Mouse (Mus musculus) cerebellum, postnatal 14 days (tissue): ENCODE data around the gene Lgals12.

Experiments used
- DNase-seq, 2 experiments: peaks; one replicate each; pipeline ENCODE4 v3.0.0; 2021; ENCODE audit warnings: mixed read lengths in 2 of 2

The Lgals12 gene

DNA sequence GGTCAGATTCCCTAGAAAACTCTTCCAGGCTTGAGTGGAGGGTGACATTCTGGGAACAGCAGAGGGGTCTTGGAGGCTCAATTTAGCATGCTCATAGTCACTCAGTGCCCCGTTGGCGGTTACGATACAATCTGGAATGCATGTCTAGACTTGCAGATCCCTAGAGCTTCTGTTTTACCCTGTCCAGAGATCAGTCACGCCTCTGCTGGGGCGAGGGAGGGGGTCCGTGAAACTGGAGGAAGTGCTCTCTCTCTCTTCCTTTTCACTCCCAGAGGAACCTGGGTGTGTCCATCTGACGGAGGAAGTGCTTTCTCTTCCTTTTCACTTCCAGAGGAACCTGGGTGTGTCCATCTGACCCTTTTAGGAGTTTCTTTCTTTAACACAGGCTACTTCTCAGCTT is 23.9 kb downstream of the Lgals12 start:
- no peak for DNase-seq

DNA sequence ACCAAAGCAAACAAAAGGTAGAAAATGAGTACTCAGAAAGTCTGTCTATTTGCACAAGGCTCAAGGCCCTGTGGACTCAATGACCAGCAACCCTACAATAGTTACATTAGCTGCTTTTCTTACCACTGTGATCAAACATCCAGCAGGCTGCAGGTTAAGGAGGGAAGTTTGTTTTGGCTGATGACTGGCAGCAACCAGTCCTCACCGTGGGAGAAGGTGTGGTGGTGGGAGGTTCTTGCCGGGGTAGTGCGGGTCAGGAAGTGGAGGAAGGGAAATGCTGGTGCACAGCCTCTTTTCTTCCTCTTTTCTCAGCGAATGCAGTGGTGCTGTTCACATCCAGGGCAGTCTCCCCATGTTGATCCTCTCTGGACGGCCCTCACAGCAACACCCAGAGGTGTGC is 26.0 kb downstream of the Lgals12 start:
- DNase-seq, result no peak

DNA sequence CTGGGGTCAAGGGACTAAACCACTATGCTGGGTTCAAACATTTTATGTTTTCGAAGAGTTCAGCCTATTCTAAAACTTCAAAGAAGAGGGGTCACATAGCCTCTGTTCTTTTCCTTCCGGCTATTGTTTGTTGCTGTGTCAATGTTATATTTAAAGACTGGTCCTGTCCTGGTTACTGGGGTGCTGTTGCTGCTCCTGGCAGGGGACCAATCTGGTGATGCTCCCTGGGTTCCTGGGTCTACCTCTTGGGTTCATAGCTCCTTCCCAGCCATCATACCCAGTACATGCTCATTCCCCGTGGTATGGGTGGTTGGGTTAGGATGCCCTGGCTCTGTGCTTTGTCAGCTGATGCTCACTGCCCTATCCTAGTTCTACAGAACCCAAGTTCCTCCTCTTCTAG is 29.3 kb downstream of the Lgals12 start:
- DNase-seq, result no peak

DNA sequence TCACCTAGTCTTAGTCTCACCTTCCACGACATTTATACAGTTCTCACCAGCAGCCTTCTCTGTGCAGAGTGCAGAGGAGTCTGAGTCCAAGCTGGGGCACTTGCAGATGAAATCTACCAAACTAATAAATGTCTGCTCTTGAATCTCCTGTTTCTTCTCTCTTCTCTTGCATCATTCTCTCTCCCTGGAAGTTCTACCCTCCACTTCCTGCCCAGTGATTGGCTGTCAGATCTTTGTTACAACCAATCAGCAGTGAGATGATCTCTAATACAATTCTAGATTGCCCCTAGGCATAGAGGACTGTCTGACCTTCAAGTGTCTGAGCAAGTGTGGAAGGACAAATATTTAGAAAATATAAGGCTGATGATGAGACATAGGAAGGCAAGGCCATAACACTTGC is 30.8 kb downstream of the Lgals12 start:
- DNase-seq, result no peak

DNA sequence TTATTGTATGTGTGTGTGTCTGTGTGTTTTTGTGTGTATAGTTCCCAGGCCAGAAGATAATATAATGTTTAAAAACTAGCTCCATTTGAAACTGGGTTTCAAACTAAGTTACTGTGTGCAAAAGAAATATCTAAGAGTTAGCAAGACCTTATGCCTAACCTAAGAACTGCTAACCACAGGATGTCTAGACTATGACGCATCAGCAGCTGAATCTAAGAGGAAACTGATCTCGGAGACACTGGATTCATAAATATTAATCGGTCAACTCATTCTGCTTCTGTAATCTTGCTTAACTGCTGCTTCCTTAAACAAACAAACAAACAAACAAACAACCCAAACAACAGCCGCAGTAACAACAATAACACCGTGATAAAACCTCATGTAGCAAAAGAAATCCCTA is 37.3 kb downstream of the Lgals12 start:
- no peak for DNase-seq

DNA sequence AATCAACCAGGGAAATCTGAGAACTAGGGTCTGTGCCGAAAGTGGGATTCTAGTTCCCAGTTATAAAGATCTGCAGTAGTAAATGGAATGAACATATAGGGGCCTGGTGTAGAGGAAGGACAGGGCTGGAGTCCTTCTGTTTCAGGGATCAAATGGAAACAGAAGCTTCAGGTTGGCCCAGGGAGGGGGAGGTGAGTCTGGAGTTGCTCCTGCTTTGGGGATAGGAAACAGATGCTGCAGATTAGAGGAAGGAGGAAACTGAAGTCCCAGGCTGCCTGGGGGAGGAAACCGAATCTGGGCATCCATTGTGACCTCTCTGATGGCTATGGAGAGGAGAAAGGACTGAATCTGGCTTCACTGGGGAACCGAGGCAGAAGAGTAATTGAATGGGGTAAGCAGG is 38.6 kb downstream of the Lgals12 start:
- DNase-seq, result no peak

DNA sequence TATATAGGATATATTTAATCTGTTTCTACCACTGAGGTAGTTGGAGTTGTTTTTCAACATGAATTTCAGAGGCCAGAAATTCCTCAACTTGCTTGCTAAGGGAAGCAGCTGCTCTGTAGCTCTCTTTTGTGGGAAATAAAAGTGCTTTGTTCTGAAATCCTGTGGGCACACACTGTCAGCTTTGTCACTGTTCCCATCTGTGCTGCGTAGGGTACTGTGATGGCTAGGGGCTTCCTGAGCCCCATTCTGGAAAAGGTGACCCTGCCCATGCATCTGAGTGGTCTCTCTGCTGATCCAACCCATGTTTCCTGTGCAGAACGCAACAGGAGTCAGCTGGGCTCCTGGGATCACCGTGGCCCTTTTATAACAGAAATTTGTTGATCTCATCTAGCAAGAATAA is 40.2 kb downstream of the Lgals12 start:
- no peak for DNase-seq

DNA sequence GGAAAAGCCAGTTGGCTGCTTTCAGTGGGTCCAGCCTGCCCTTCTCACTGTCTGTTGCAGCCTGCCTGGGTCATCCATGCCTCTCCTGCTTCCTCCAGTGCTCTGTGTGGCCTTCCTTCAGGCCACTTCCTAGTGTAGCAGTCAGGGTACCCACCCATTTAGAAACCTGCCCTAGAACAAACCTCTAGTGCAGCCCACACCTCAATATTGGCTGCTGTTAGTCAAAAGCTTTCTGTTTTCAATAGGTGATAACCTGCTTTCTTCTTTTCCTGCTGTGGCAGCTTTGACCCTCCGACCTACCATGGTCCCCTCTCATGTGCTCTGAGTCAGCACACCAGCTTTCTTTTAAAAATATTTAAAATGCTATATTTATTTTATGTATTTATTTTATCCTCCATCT is 42.5 kb downstream of the Lgals12 start:
- DNase-seq, result no peak

DNA sequence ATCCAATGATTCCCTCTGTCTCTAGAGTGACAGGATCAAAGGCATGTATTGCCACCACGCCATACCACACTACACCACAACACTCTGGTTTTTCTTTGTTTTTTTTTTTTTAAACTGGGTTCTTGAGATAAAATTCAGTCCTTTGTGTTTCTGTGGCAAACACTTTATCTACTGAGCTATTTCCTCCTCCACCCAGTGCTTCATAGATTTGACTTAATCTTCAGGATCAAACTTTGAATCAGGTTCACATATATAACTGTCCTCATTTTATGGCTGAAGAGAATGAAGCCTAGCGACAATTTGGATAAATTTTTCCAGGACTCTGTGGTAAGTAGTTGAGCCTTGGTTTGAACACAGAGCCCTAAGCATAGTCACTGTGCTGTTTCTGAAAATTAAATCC is 43.3 kb downstream of the Lgals12 start:
- no peak for DNase-seq

DNA sequence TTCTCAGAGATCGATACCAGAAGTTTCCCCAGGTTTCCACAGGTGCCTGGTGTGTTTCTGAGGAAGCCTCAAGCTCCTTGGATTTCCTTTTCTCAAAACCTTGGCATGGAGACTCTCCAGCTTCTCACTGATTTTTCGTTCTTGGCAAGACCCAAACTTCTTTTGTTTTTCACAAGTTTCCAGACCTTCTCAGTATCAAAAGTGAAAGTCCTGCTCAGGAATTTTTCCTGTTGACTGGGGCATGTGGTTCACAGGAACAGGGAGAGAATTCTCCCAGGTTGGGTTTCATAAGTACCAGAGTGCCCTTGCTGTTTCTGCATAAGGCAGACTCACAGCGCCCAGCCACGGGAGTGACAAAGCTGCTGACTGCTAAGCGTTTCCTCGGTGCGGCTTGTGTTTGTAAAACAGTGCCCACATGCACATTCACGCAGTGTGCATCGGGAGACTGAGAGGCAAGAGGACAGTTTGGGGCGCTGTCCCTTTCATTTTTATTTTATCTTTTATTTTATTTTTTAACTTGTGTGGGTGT is 44.3 kb downstream of the Lgals12 start:
- DNase-seq, result no peak

DNA sequence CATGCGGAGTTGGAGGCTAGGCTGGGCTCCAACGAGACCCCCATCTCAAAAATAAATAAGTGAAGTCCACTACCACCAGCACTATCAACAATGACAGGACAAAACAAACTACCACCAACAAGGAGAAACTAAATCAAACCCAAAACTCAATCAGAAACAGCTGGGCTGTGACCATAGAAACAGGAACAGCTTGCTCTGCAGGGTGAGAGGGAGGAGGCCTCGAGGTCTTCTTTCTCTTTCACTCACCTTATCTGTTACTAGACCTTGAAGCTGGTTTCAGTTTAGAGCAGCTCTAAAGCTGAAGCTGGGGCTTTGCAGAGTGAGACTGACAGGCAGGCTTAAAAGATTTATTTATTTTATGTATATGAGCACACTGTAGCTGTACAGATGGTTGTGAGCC is 45.5 kb downstream of the Lgals12 start:
- DNase-seq, result no peak

DNA sequence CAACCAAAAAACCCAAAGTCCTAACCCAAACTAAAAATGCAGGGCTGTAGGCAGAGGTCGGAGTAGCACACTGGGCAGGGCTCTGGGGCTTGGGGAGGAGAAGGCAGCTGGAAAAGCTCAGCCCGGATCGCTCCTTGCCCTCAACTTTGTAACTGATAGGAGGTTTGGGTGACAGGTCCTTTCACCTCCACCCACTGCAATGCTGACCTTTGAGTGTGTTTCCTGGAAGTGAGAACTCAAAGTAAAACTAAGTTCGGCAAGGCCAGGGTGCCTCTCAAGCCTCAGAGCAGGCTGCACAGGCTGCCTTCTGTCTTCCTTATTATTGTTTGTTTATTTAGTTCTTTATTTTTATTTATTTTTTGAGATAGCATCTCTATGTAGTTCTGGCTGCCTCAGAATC is 47.0 kb downstream of the Lgals12 start:
- no peak for DNase-seq

DNA sequence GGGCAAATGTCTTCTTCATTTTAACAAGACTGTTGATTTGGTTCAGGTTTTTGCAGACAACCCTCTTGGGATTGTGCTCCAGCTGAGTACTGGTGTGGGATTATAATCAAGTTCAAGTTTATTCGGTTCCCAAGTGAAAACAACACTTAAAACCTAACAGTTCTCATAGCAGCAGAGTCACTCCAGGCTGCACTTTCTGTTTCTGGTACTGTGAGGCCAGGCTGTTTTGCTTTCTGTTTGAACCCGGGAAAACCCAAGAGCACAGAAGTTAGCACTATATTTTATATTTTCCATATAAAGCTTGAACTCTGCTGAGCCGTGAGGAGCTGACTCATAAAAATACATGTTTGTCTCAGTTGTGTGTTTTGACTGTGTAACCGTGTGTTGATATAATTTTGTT is 48.3 kb downstream of the Lgals12 start:
- no peak for DNase-seq

DNA sequence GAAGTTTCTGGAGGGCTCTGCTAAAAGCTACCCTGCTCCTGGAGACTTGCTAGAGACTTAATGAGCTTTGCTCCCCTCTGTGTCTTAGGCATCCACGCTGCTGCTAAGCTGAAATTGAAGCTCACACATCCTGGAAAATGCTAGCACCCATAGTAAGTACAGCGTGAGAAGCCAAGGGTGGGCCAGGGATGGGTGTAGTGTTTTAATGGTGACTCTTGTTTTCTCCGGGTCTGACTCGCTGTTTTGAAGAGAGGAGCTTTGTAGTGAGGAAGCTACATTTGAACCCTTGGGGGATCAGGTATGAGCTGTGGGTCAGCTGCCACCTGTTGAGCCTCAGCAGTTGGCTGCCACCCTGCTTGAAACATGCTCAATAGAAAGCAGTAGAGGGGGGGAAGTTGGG is 49.1 kb downstream of the Lgals12 start:
- DNase-seq, result no peak

DNA sequence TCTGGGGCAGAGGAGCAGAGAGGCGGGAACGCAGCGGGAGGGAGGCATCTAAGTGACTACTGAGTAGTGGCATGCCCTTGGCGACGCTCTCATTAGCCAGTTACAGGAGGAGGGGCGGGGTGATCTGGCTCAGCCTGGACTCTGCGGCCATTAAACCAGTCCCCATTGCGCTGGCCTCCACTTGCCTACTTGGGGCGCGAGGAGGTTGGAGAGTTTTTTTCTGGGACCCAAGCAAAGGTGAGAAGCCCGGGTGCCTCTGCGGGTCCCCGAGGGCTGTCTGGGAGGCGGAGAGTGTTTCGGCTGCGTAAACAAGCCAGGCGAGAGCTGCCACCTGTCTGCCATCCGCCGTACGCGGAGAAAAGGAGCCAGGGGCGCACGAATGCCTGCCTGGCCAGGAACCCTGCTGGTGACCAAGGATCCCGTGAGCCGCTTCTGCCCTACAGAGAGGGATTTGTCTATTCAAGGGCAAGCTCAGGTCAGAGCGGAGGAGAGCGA is 49.6 kb downstream of the Lgals12 start, which contains the start of gene Pla2g16:
Gene Pla2g16, plus strand, starts transcription at position 132 of the 495 bp plus-strand sequence.
- peak; percentile 34 to 52 for DNase-seq

DNA sequence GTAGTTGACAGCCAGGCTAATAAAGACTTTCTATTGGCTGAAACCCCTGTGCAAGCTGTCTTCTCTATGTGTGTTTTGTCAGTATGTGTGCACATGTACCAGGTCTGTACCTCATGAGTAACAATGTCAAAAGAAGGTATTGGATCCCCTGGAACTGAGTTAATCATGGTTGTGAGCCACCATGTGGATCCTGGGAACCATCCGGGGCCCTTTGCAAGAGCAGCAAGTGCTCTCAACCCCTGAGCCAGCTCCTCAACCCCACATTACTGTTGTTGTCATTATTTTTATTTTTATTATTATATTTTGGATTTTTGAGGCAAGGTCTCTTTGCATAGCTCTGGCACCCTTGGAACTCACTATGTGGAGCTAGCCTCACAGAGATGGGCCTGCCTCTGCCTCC is 50.4 kb downstream of the Lgals12 start:
- DNase-seq, result no peak

DNA sequence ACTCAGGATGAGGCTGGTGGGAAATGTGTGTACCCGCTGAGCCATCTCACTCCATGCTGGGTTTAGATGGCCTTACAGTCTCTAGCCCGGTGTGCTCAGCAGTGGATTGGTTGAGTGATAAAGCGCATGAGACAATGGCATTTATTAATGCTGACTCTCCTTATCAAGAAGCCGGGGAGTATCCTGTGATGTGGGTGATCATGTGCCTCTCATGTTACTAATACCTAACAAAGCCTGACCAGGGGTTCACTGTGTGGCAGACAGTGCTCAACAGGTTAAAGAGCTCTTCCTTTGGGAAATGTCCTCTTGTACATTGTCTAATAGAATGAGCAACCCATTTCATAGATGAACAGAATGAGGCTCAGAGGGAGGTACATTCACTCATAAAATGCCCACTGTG is 52.1 kb downstream of the Lgals12 start:
- DNase-seq, result no peak

DNA sequence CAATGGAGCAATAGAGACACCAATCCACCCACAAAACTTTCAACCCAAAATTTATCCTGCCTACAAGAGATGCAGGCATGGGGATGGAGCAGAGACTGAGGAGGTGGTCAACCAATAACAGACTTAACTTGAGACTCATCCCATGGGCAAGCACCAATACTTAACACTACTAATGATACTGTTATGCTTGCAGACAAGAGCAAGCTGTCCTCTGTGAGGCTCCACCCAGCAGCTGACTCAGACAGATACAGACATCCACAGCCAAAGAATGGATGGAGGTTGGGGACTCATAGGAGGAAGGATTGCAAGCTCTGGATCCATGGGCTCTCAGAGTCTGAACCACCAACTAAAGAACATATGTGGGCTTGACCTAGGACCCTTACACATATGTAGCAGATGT is 53.6 kb downstream of the Lgals12 start:
- DNase-seq, result no peak

DNA sequence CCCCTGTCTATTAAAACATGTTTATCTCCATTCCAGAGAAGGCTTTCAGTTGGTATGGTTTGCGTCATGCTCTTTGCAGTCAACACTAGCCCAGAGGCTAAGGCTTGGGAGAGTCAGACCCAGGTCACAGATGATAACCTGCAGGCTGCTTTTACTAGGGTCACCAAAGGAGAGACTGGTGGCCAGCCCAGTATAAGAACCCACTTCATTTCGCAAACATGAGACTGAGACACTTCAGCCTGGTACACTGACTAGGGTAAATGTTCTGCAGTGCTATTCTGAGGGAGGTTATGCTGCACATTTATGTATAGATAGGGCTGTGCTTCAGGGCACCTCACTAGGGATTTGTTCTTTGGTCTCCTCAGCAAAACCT is 54.7 kb downstream of the Lgals12 start:
- no peak for DNase-seq

DNA sequence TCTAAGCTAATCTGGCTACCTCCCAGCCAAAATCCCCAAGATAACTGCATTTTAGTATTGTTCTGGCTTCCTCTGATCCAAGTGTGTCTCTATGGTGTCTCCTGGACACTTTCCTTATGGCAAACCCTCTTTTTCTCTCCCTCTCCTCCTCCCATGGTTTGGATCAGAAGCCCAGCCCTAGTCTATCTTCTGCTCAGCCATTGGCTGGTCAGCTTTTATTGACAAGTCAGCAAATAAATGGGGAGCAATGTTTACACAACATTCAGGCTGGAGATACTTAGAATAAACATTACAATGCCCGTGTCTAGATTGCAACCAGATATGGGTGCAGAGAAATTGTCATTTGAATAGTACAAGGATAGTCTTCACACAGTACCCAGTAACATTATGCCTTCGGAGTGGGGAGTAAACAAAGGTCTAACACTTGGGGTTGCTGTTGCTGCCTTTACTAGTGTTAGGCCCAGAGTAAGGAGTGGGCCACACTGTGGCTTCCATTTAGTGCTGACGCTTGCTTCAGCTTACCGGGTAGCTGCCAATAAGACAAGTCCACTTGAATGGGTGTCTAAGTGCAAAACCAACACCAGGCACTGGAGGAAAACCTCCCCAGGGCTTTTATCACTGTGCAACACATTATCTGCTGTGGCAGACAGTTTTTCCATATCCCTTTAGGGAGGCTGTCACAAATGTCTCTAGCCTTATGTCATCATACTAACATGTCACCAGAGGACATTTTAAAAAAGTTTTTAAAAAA is 55.3 kb downstream of the Lgals12 start:
- no peak for DNase-seq

DNA sequence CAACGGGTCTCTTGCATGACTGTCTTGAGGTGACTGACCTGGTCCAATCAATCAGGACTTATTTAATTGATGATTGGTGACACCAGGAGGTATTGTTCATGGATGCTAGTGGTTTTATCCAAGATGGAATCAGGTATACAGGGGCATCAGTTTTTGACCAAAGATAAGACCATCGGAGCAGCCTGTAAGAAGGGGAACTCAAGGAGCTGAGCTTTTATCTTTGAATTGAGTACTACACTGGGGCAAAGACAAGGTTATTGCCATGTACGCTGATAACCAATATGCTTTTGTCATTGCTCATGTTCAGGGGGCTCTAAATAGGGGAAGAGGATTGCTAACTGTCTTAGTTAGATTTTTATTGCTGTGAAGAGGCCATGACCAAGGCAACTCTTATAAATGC is 58.1 kb downstream of the Lgals12 start:
- no peak for DNase-seq
